Mouse (Mus musculus) lung, embryonic 16.5 days (tissue): ENCODE results near the gene St3gal4. TPM values are rescaled to one million over a fixed set of nuclear protein-coding genes. Genes with fewer than 3 reads are reported as not detected.

ENCODE experiments used
- polyA plus RNA-seq: library from polyadenylated mRNA; unstranded; fragments of >200 nt; fragmentation: Nextera tagmentation; extraction: Ambion mirVana; gene quantifications from 2 replicates; pipeline ENCODE4 v1.2.1, GENCODE M21; 2015

The St3gal4 gene
- polyA plus RNA-seq, 1 experiment from 2014 or later = 39.3 TPM

Other genes with a start within 250 kb of the St3gal4 start
- 85.6 and 86.3 TPM in 2 replicates for gene Dcps, start 56.8 kb upstream of the St3gal4 start, polyA plus RNA-seq
- gene Srpr, start 80.9 kb upstream of the St3gal4 start, polyA plus RNA-seq = 123 and 128 TPM in 2 replicates
- 11.8 and 12.9 TPM in 2 replicates for gene Tirap, start 81.0 kb upstream of the St3gal4 start, polyA plus RNA-seq
- gene Foxred1, start 91.8 kb upstream of the St3gal4 start, polyA plus RNA-seq = 36.3 and 36.8 TPM in 2 replicates
- gene Fam118b, start 148.5 kb upstream of the St3gal4 start, polyA plus RNA-seq = 34.5 and 35.5 TPM in 2 replicates
- gene Rpusd4, start 148.6 kb upstream of the St3gal4 start, polyA plus RNA-seq = 25.5 and 27.4 TPM in 2 replicates